Mouse (Mus musculus) kidney, adult 2 months (tissue): ENCODE measurements around the gene Nfic. TPM values are rescaled to one million over a fixed set of nuclear protein-coding genes. Genes with fewer than 3 reads are reported as not detected.

Experiments used
- DNase-seq: peaks from one replicate; pipeline ENCODE4 v3.0.0; 2021
- H3K27ac ChIP-seq: fragments of 200-500 bp; 2 replicates; pipeline ENCODE4 v1.5.1; 2012; ENCODE audit warnings: low read depth, low read length, control low read depth, inconsistent platforms; ENCODE audit not compliant: insufficient read depth
- H3K27me3 ChIP-seq: fragments of 200-500 bp; replicated peaks from 2 replicates; pipeline ENCODE4 v1.6.1; 2012; ENCODE audit warnings: mild to moderate bottlenecking, moderate library complexity, low read length, inconsistent platforms; ENCODE audit not compliant: control insufficient read depth, insufficient read depth
- H3K36me3 ChIP-seq: fragments of 200-500 bp; 2 replicates; pipeline ENCODE4 v1.6.1; 2012; ENCODE audit warnings: mild to moderate bottlenecking, moderate library complexity, low read length, inconsistent platforms; ENCODE audit not compliant: control insufficient read depth, insufficient read depth
- H3K4me1 ChIP-seq: fragments of 200-500 bp; 2 replicates; pipeline ENCODE4 v1.6.1; 2011; ENCODE audit warnings: low read length; ENCODE audit not compliant: control insufficient read depth, insufficient read depth
- H3K4me3 ChIP-seq: fragments of 200-500 bp; 2 replicates; pipeline ENCODE4 v1.5.1; 2011; ENCODE audit warnings: mild to moderate bottlenecking, low read depth, low read length, control low read depth; ENCODE audit not compliant: insufficient read depth
- CTCF ChIP-seq: fragments of 200-500 bp; conservative IDR thresholded peaks from 2 replicates; pipeline ENCODE4 v1.5.1; 2011; ENCODE audit warnings: low read depth, mild to moderate bottlenecking, control low read depth, low read length, moderate library complexity, mixed read lengths; ENCODE audit not compliant: insufficient read depth, insufficient read length
- POLR2A ChIP-seq: fragments of 200-500 bp; IDR thresholded peaks from one replicate; pipeline ENCODE4 v1.6.1; 2011; ENCODE audit warnings: low read depth, low read length, control low read depth
- WGBS: fragments of 180-500 bp; shearing (Covaris S2); methylation state at CpG from one replicate; pipeline ENCODE4 v1.1.7; 2018; 5-methylcytosine and 5-hydroxymethylcytosine counted together
- polyA plus RNA-seq: library from polyadenylated mRNA; depleted of rRNA; stranded (reverse); fragments of >200 nt; gene quantifications from 2 replicates; pipeline ENCODE4 v1.2.3, GENCODE M21; 2012

Nfic gene
- polyA plus RNA-seq, 1 experiment, result 82.5 TPM

DNA sequence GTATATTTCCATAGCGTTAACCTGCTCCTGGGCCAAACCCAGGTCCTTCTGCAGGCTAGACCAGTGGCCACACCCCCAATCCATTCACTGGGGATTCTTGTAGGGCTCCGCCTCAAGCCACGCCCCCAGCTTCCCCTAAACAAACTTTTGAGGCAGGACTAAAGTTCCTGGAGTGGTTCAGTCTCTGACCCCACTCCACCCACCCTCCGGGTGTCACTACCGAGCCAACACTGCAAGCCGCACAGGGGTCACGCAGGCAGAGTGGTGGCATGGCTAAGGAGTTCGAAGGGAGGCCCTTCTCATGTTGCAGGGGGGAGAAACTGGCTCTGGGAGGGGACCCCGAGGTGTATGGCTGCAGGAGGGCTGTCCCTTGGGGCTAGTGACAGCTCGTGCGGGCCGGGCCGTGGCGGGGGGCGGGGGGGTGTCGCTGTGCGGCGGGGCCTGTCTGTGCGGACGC lies 25.8 kb downstream of the Nfic start:
- TF ChIP-seq CTCF, result 0 out of 2 replicates have a peak, but pooled peaks have one; percentile 4
- TF ChIP-seq POLR2A, result peak; percentile 72
- Histone ChIP-seq H3K4me1 (peaks cover 39% of the 10 kb centered on the region), H3K27ac (peak overlapping the region; percentile 98), H3K27me3 (no peaks in the 10 kb centered on the region), H3K36me3 (no peaks in the 10 kb centered on the region), H3K4me3 (peak overlapping the region; percentile 78)
- WGBS, result under 1% methylated on average over 20 of the region's 20 CpGs
- DNase-seq, result peak; percentile 98

DNA sequence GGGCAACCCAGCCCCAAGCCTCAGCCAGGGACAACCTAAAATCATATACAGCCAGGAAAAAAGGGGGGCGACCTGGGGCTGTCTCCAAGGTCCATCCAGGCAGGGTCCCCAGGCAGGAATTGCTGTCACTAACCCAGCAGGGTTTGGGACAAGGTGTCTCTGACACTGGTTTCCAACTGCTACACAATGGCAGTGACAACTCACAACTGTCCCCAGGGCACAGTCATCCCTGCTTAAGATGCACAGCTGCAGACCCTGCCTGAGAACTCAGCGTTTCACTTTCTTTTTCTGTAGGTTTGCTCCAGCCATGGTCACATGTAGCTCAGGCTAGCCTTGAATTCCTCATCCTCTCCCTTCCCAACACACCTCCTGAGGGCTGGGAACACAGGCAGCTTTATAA lies 26.3 kb downstream of the Nfic start:
- WGBS, result 54% methylated on average over 2 of the region's 2 CpGs
- Histone ChIP-seq H3K4me1 (peaks cover 41% of the 10 kb centered on the region), H3K27ac (peak overlapping the region; percentile 98), H3K27me3 (no peaks in the 10 kb centered on the region), H3K36me3 (no peaks in the 10 kb centered on the region), H3K4me3 (no peak overlapping the region)
- TF ChIP-seq POLR2A (no peak), CTCF (no peak)
- no peak for DNase-seq

DNA sequence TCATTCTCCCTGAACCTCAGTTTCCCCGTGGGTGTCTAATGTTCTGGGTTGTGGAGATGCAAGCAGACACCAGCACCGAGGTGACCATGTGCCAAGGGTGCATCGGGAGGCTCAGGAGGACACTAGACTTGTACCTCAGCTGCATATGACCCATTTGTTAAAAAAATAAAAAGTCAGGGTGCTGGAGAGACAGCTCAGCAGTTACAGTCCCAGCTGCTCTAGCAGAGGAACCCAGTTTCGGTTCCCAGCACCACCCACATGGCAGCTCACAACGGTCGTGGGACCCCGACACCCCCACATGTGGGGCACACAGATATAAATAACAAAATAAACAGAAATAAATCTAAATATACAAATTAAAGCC lies 26.9 kb downstream of the Nfic start:
- Histone ChIP-seq H3K27ac (no peak overlapping the region), H3K4me1 (peaks cover 41% of the 10 kb centered on the region), H3K4me3 (no peak overlapping the region), H3K27me3 (no peaks in the 10 kb centered on the region), H3K36me3 (no peaks in the 10 kb centered on the region)
- WGBS, result 87% methylated on average over 7 of the region's 7 CpGs
- TF ChIP-seq CTCF (no peak), POLR2A (no peak)
- no peak for DNase-seq

DNA sequence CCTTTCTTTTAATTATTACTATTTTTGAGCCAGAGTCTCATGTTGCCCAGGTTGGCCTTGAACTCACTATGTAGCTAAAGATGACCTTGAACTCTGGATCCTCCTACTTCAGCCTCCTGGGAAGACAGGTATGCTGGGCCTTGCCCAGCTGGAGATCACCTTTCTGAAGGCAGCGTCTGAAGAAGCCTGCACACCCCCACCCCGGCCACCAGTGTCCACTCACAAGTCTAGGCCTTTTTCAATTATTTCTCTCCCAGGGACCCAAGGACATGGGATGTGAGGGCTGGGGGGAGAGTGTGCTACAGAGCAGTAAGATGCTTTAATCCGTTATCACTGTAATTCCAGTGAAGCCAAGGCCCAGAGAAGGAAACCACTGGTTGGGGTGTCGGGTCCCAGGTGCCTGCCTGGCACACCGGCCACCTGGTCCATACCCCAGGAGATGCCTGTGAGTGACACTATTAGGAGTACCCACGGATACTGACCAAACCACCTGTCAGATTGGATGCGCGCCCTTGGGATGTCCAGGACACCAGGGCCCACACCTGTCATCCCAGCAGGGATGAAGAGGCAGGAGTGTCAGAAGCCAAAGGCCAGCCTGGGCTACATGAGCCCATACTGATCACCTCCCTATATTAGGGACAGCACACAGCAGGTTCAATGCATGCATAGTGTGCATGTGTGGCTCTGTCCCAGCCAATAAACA lies 27.5 kb downstream of the Nfic start:
- no peak for DNase-seq
- H3K27ac ChIP-seq, result peak overlapping the region; percentile 69
- H3K4me1 ChIP-seq, result peaks cover 37% of the 10 kb centered on the region
- no peak overlapping the region for H3K4me3 ChIP-seq
- no peak for TF ChIP-seq POLR2A
- no peak for TF ChIP-seq CTCF
- H3K36me3 ChIP-seq, result no peaks in the 10 kb centered on the region
- no peaks in the 10 kb centered on the region for H3K27me3 ChIP-seq
- 87% methylated on average over 8 of the region's 8 CpGs for WGBS

DNA sequence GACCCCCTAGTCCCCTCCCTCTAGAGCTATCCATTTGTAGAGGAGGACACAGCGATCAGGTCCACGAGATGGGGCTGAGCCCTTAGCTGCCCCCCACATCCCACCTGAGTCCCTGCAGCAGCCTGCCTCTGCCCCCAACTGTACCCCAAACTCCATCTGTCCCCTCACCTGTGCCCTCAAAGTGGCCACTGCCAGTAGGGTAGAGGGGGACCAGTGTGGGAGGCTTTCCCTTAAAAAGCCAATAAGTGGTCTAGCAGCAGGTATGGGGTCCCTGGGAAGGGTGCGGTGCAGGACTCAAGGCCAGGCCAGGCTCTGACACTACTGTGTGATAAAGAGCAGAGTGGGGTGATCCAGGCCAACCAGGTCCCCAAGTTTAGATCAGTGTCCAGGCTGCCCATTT lies 28.1 kb downstream of the Nfic start:
- Histone ChIP-seq H3K4me3 (peak overlapping the region; percentile 85), H3K27ac (peak overlapping the region; percentile 69), H3K36me3 (no peaks in the 10 kb centered on the region), H3K4me1 (peaks cover 36% of the 10 kb centered on the region), H3K27me3 (no peaks in the 10 kb centered on the region)
- WGBS, result 42% methylated on average over 3 of the region's 3 CpGs
- TF ChIP-seq POLR2A (no peak), CTCF (no peak)
- no peak for DNase-seq

DNA sequence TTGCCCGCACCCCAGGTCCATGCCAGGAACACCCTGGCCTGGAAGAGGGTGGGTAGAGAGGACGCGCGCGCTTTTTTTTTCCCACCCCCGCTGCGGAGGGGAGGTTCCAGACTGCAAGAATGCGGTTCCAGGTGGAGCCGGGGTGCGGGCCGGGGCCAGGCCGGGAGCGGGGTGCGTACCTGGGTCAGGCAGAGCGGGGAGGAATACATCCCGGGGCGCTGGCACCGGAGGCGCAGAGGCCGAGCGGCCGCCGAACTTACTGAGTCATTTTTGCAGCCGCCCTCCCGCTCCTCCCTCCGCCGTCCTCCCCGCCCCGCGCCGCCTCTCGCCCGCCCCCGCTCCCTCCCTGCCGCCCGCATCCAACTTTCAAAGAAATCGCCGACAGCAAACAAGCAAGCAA lies 28.5 kb downstream of the Nfic start:
- no peaks in the 10 kb centered on the region for H3K27me3 ChIP-seq
- no peaks in the 10 kb centered on the region for H3K36me3 ChIP-seq
- H3K4me3 ChIP-seq, result peak overlapping the region; percentile 85
- peaks cover 37% of the 10 kb centered on the region for H3K4me1 ChIP-seq
- TF ChIP-seq POLR2A, result no peak
- no peak for TF ChIP-seq CTCF
- under 1% methylated on average over 33 of the region's 38 CpGs for WGBS
- peak overlapping the region; percentile 94 for H3K27ac ChIP-seq
- peak; percentile 83 for DNase-seq

DNA sequence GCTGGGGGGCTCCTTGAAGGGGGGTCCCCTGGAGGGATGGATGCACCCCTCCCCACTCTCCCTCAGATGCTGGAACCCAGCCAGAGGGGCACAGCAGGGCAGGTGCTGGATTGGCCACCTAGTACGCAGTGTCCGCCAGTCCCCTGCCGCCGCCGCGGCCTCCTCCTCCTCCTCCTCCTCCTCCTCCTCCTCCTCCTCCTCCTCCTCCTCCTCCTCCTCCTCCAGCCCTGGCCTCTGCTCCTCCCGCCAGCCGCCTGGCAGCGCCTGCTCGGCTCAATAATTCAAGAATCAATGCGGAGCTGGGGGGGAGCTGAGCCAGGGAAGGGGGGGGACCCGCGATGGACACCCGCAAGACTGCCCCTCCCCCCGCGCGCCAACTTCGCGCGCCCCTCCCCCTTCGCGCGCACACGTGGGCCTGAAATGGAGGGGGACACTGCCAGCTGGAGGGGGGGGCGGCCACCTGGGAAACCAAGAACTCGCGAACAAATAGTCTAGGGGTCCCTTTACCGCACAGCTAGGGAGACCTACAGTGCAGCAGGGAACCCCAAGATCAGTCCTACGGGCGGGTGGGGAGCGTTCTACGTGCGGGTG lies 29.3 kb downstream of the Nfic start:
- Histone ChIP-seq H3K27me3 (no peaks in the 10 kb centered on the region), H3K4me1 (peaks cover 34% of the 10 kb centered on the region), H3K36me3 (no peaks in the 10 kb centered on the region), H3K4me3 (peak overlapping the region; percentile 85), H3K27ac (peak overlapping the region; percentile 94)
- peak; percentile 49 for DNase-seq
- TF ChIP-seq CTCF (no peak), POLR2A (no peak)
- WGBS, result 2% methylated on average over 23 of the region's 33 CpGs
